Mouse (Mus musculus): Measurements from ENCODE around the gene Btbd35f20.
"Not testable (repeated sequence)": the region's sequence is repeated elsewhere in the genome, so short reads cannot be mapped to it uniquely, and the experiment has no call there.

The Btbd35f20 gene

DNA sequence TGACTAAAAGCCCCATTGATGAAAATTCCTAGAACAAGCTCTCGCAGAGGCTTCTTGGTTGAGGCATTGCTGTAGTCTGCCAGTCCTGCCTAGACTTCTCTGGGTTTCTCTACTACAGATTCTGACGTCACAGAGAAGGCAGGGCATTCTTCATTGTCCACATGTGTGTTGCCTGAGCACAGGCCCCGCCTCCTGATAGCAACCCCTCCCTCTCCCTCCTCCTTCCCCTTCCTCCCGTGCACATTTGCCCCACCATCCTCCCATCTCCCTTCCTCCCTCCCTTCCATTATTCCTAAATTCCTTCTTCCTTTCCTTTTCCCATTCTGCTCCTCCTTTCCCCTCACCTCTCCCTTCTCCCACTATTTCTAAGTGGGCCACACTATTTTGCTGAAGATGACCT lies at the start of gene Btbd35f20:
TSS of gene Btbd35f20 (minus strand) at position 101 of the 400 bp plus-strand sequence.
- DNase-seq, result not testable (repeated sequence)
